Mouse (Mus musculus): ENCODE results near the gene Trim80. TPM values are rescaled to one million over a fixed set of nuclear protein-coding genes. Genes with fewer than 3 reads are reported as not detected.

The Trim80 gene
- polyA plus RNA-seq, 1 experiment from 2014 or later, result not detected

GRCm38 (mm10) chr11:115437571-115438122 is 2.7 kb upstream of the Trim80 start:
- Histone ChIP-seq H3K4me1 (replicated peaks; ENCODE audit: control insufficient read depth, insufficient read depth, low read length) (peaks cover 8% of the 10 kb centered on the region; the same call in 1 of the 2 replicates), H3K4me2 (replicated peaks; ENCODE audit: low read depth, low read length) (no peak overlapping the region), H3K27ac (ENCODE audit: low read depth, low read length) (no peak overlapping the region), H3K27me3 (ENCODE audit: control insufficient read depth, insufficient read depth, low read length) (no peaks in the 10 kb centered on the region), H3K9me3 (ENCODE audit: control insufficient read depth, low read length) (no peaks in the 10 kb centered on the region), H3K9ac (ENCODE audit: low read depth, low read length) (no peak overlapping the region), H3K36me3 (ENCODE audit: control insufficient read depth, insufficient read depth, low read length) (no peaks in the 10 kb centered on the region), H3K4me3 (ENCODE audit: low read depth, low read length) (no peak overlapping the region)
- no peak for ATAC-seq (ENCODE audit: low FRiP score)
- WGBS, result 86% methylated on average over 5 of the region's 5 CpGs
- DNase-seq (ENCODE audit: low spot score), result no peak

GRCm38 (mm10) chr11:115439326-115439725 is 1.0 kb upstream of the Trim80 start:
- WGBS, result 90% methylated on average over 3 of the region's 3 CpGs
- Histone ChIP-seq H3K4me3 (ENCODE audit: low read depth, low read length) (no peak overlapping the region), H3K27ac (ENCODE audit: low read depth, low read length) (no peak overlapping the region), H3K4me1 (replicated peaks; ENCODE audit: control insufficient read depth, insufficient read depth, low read length) (peaks cover 8% of the 10 kb centered on the region; the same call in 1 of the 2 replicates), H3K27me3 (ENCODE audit: control insufficient read depth, insufficient read depth, low read length) (no peaks in the 10 kb centered on the region), H3K36me3 (ENCODE audit: control insufficient read depth, insufficient read depth, low read length) (no peaks in the 10 kb centered on the region), H3K9ac (ENCODE audit: low read depth, low read length) (no peak overlapping the region), H3K4me2 (replicated peaks; ENCODE audit: low read depth, low read length) (no peak overlapping the region), H3K9me3 (ENCODE audit: control insufficient read depth, low read length) (no peaks in the 10 kb centered on the region)
- no peak for DNase-seq (ENCODE audit: low spot score)
- ATAC-seq (ENCODE audit: low FRiP score), result no peak

- no peak overlapping the region for H3K4me3 ChIP-seq (ENCODE audit: low read depth, low read length)
- ATAC-seq (ENCODE audit: low FRiP score) (no peak), DNase-seq (ENCODE audit: low spot score) (no peak)
- H3K9ac ChIP-seq (ENCODE audit: low read depth, low read length), result no peak overlapping the region
- WGBS, result 54% methylated on average over 15 of the region's 15 CpGs
- no peaks in the 10 kb centered on the region for H3K9me3 ChIP-seq (ENCODE audit: control insufficient read depth, low read length)
- H3K4me1 ChIP-seq (replicated peaks; ENCODE audit: control insufficient read depth, insufficient read depth, low read length), result no peaks in the 10 kb centered on the region; the same call in 1 of the 2 replicates
- no peaks in the 10 kb centered on the region for H3K36me3 ChIP-seq (ENCODE audit: control insufficient read depth, insufficient read depth, low read length)
- H3K27me3 ChIP-seq (ENCODE audit: control insufficient read depth, insufficient read depth, low read length), result no peaks in the 10 kb centered on the region
- no peak overlapping the region for H3K27ac ChIP-seq (ENCODE audit: low read depth, low read length)
- no peak overlapping the region for H3K4me2 ChIP-seq (replicated peaks; ENCODE audit: low read depth, low read length)
Measured at GRCm38 (mm10) chr11:115441417-115441816, 1.1 kb downstream of the Trim80 start.

GRCm38 (mm10) chr11:115446906-115447305 is 6.6 kb downstream of the Trim80 start:
- WGBS, result 69% methylated on average over 3 of the region's 3 CpGs
- Histone ChIP-seq H3K4me1 (replicated peaks; ENCODE audit: control insufficient read depth, insufficient read depth, low read length) (no peaks in the 10 kb centered on the region), H3K9me3 (ENCODE audit: control insufficient read depth, low read length) (no peaks in the 10 kb centered on the region), H3K4me2 (replicated peaks; ENCODE audit: low read depth, low read length) (no peak overlapping the region; the same call in 1 of the 2 replicates), H3K4me3 (ENCODE audit: low read depth, low read length) (no peak overlapping the region), H3K27me3 (ENCODE audit: control insufficient read depth, insufficient read depth, low read length) (no peaks in the 10 kb centered on the region), H3K27ac (ENCODE audit: low read depth, low read length) (no peak overlapping the region), H3K9ac (ENCODE audit: low read depth, low read length) (no peak overlapping the region), H3K36me3 (ENCODE audit: control insufficient read depth, insufficient read depth, low read length) (no peaks in the 10 kb centered on the region)
- DNase-seq (ENCODE audit: low spot score) (no peak), ATAC-seq (ENCODE audit: low FRiP score) (no peak)

- no peaks in the 10 kb centered on the region for H3K9me3 ChIP-seq (ENCODE audit: control insufficient read depth, low read length)
- 84% methylated on average over 11 of the region's 11 CpGs for WGBS
- no peak overlapping the region for H3K4me2 ChIP-seq (replicated peaks; ENCODE audit: low read depth, low read length)
- DNase-seq (ENCODE audit: low spot score), result no peak
- no peak overlapping the region for H3K4me3 ChIP-seq (ENCODE audit: low read depth, low read length)
- no peak overlapping the region for H3K27ac ChIP-seq (ENCODE audit: low read depth, low read length)
- H3K27me3 ChIP-seq (ENCODE audit: control insufficient read depth, insufficient read depth, low read length), result no peaks in the 10 kb centered on the region
- no peaks in the 10 kb centered on the region for H3K4me1 ChIP-seq (replicated peaks; ENCODE audit: control insufficient read depth, insufficient read depth, low read length)
- H3K9ac ChIP-seq (ENCODE audit: low read depth, low read length), result no peak overlapping the region
- no peaks in the 10 kb centered on the region for H3K36me3 ChIP-seq (ENCODE audit: control insufficient read depth, insufficient read depth, low read length)
- ATAC-seq (ENCODE audit: low FRiP score), result no peak
Measured at GRCm38 (mm10) chr11:115447321-115447885, 7.1 kb downstream of the Trim80 start.

- Histone ChIP-seq H3K4me3 (ENCODE audit: low read depth, low read length) (no peak overlapping the region), H3K9me3 (ENCODE audit: control insufficient read depth, low read length) (no peaks in the 10 kb centered on the region), H3K4me1 (replicated peaks; ENCODE audit: control insufficient read depth, insufficient read depth, low read length) (no peaks in the 10 kb centered on the region), H3K27me3 (ENCODE audit: control insufficient read depth, insufficient read depth, low read length) (no peaks in the 10 kb centered on the region), H3K36me3 (ENCODE audit: control insufficient read depth, insufficient read depth, low read length) (no peaks in the 10 kb centered on the region), H3K9ac (ENCODE audit: low read depth, low read length) (no peak overlapping the region), H3K4me2 (replicated peaks; ENCODE audit: low read depth, low read length) (no peak overlapping the region), H3K27ac (ENCODE audit: low read depth, low read length) (no peak overlapping the region)
- DNase-seq (ENCODE audit: low spot score) (no peak), ATAC-seq (ENCODE audit: low FRiP score) (no peak)
- WGBS, result 81% methylated on average over 16 of the region's 16 CpGs
Measured at GRCm38 (mm10) chr11:115448075-115448474, 7.7 kb downstream of the Trim80 start.

GRCm38 (mm10) chr11:115448998-115449397 is 8.7 kb downstream of the Trim80 start:
- DNase-seq (ENCODE audit: low spot score) (no peak), ATAC-seq (ENCODE audit: low FRiP score) (no peak)
- no peak overlapping the region for H3K27ac ChIP-seq (ENCODE audit: low read depth, low read length)
- H3K36me3 ChIP-seq (ENCODE audit: control insufficient read depth, insufficient read depth, low read length), result no peaks in the 10 kb centered on the region
- H3K9ac ChIP-seq (ENCODE audit: low read depth, low read length), result no peak overlapping the region
- H3K9me3 ChIP-seq (ENCODE audit: control insufficient read depth, low read length), result no peaks in the 10 kb centered on the region
- no peaks in the 10 kb centered on the region for H3K27me3 ChIP-seq (ENCODE audit: control insufficient read depth, insufficient read depth, low read length)
- WGBS, result 54% methylated on average over 7 of the region's 7 CpGs
- H3K4me3 ChIP-seq (ENCODE audit: low read depth, low read length), result no peak overlapping the region
- no peak overlapping the region for H3K4me2 ChIP-seq (replicated peaks; ENCODE audit: low read depth, low read length)
- no peaks in the 10 kb centered on the region for H3K4me1 ChIP-seq (replicated peaks; ENCODE audit: control insufficient read depth, insufficient read depth, low read length)

GRCm38 (mm10) chr11:115450176-115450575 is 9.8 kb downstream of the Trim80 start:
- no peaks in the 10 kb centered on the region for H3K36me3 ChIP-seq (ENCODE audit: control insufficient read depth, insufficient read depth, low read length)
- ATAC-seq (ENCODE audit: low FRiP score), result no peak
- no peak overlapping the region for H3K27ac ChIP-seq (ENCODE audit: low read depth, low read length)
- H3K9me3 ChIP-seq (ENCODE audit: control insufficient read depth, low read length), result no peaks in the 10 kb centered on the region
- DNase-seq (ENCODE audit: low spot score), result no peak
- no peak overlapping the region for H3K4me2 ChIP-seq (replicated peaks; ENCODE audit: low read depth, low read length)
- H3K9ac ChIP-seq (ENCODE audit: low read depth, low read length), result no peak overlapping the region
- WGBS, result 93% methylated on average over 7 of the region's 7 CpGs
- no peaks in the 10 kb centered on the region for H3K27me3 ChIP-seq (ENCODE audit: control insufficient read depth, insufficient read depth, low read length)
- H3K4me1 ChIP-seq (replicated peaks; ENCODE audit: control insufficient read depth, insufficient read depth, low read length), result no peaks in the 10 kb centered on the region
- H3K4me3 ChIP-seq (ENCODE audit: low read depth, low read length), result no peak overlapping the region

GRCm38 (mm10) chr11:115451781-115452241 is 11.5 kb downstream of the Trim80 start:
- no peaks in the 10 kb centered on the region for H3K4me1 ChIP-seq (replicated peaks; ENCODE audit: control insufficient read depth, insufficient read depth, low read length)
- no peak overlapping the region for H3K27ac ChIP-seq (ENCODE audit: low read depth, low read length)
- ATAC-seq (ENCODE audit: low FRiP score) (no peak), DNase-seq (ENCODE audit: low spot score) (no peak)
- no peaks in the 10 kb centered on the region for H3K27me3 ChIP-seq (ENCODE audit: control insufficient read depth, insufficient read depth, low read length)
- no peaks in the 10 kb centered on the region for H3K36me3 ChIP-seq (ENCODE audit: control insufficient read depth, insufficient read depth, low read length)
- no peak overlapping the region for H3K4me2 ChIP-seq (replicated peaks; ENCODE audit: low read depth, low read length)
- H3K4me3 ChIP-seq (ENCODE audit: low read depth, low read length), result no peak overlapping the region
- no peaks in the 10 kb centered on the region for H3K9me3 ChIP-seq (ENCODE audit: control insufficient read depth, low read length)
- no peak overlapping the region for H3K9ac ChIP-seq (ENCODE audit: low read depth, low read length)
- 85% methylated on average over 8 of the region's 8 CpGs for WGBS

Measured in hindbrain, embryonic 11.5 days (tissue).